Mouse (Mus musculus) ovary, postnatal 14 days (tissue): Measurements from ENCODE around the gene Daxx.
"Not testable (repeated sequence)": the region's sequence is repeated elsewhere in the genome, so short reads cannot be mapped to it uniquely, and the experiment has no call there.

Source experiments
- DNase-seq: peaks from one replicate; pipeline ENCODE4 v3.0.0; 2022; ENCODE audit warnings: low spot score

The Daxx gene

GRCm38 (mm10) chr17:33943454-33943853, 34.2 kb downstream of the Daxx start:
- no peak for DNase-seq

DNA sequence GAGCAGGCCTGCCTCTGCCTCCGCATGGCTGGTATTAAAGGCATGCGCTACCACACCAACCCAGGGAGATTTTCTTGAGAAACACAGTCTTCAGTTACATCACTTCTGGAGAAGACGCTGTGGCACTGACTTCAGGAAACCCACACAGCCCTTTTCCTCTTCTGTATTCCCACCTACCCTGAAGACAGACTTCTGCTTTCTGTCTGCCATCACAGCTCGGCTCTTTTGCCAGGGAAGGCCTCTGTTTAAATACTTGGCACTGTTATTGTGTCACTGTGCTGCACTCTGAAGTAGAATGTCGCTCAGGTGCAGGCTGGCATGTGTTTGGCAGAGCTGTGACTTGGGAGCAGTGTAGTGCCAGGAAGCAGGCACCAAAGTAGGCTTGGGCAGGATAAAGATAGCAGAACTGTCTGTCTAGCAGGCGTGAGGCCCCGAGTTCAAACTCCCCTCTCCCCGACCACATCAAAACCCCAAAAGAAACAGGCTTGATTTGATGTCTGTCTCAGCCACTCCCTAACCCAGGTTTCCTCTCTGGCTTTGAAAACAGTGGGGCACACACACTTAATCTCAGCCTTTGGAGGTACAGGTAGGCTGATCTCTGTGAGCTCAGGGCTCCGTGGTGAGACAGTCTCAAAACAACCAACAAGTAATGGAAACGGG, 38.3 kb downstream of the Daxx start:
- DNase-seq = no peak

- no peak for DNase-seq
Measured at GRCm38 (mm10) chr17:33948090-33948904, 39.1 kb downstream of the Daxx start.

DNA sequence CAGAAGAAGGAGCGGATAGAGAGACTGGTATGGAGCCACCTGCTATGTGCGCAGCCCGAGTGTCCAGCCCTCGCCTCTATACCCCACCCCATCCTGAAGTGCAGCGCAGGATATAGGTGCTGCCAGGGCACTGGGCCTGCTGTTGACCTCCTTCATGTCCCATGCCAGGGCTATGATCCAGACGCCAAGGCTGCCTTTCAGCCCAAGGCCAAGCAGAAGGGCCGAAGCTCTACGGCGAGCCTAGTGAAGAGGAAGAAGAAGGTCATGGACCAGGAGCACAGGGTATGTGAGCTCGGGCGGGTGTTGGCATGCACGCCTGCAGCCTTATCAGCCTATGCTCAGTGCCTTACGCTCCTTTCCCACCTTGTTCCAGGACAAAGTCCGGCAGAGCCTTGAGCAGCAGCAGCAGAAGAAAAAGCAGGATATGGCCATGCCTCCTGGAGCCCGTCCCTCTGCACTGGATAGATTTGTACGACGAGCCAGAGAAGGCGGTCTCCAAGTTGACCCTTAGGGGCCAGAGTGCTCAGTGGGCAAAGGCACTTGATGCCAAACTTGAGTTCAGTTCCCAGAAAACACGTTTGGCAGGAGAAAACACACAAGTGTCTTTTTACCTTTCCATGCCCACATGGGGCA, 39.8 kb downstream of the Daxx start:
- no peak for DNase-seq

- DNase-seq = no peak
Measured at GRCm38 (mm10) chr17:33950131-33950625, 41.0 kb downstream of the Daxx start.

DNA sequence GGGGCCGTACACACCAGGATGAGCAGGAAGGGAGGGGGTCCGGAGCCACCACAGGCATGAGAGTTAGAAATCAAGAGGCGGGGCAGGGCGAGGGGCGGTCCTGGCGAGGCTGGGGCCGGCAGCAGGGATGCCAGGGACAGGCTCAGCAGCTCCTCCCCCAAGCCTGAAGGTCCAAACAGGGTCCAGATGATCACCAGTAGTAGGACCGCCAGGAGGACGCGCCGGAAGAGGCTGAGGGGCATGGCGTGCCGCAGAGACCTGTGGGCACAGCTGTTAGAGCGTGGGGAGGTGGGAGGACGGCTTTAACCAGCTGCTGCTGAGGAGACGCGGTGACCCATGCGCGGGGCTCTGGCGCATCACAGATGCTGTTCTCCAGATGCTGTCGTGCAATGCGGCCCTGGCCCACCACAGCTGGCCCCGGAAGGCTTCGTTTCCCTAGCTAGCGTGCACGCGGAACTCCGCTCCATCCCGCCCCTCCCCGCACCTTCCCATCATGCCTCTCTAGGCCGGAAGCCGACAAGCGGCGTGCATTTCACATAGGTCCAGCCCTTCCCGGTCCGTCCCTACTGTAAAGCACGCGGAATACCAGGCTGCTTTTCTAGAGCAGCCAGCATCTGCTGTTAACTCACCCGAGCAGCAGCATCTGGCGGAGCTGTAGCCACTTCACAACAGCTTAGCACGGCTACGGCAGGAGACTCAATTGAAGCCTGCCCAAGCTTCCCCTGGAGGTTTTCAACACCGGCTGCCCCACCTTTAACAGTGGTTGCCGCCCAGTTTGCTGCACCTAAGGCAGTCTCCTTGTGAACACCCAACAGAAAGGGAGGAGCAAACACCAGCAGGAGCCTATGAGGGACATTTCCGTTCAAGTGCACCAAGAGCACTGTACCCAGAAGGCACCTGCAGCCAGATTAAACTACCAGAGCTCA, 42.1 kb downstream of the Daxx start, which contains the start of gene B3galt4:
B3galt4 (minus strand) TSS at position 468 of the 926 bp plus-strand sequence.
- DNase-seq = peak; percentile 69

DNA sequence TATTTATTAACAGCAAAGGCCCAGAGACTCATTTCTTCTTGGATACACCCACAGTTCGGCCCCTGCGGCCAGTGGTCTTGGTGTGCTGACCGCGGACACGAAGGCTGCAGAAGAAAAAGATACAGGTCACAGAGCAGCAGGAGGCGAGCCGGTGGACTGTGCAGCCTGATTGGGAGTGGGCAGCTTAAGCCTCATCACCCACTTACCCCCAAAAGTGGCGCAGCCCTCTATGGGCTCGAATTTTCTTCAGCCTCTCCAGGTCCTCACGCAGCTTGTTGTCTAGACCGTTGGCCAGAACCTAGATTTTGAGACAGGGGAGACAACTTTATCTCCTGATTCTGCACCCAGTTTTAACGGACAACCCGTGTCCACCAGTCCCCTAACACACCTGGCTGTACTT, 42.8 kb downstream of the Daxx start:
- DNase-seq = not testable (repeated sequence)

- DNase-seq = no peak
Measured at GRCm38 (mm10) chr17:33952879-33953278, 43.7 kb downstream of the Daxx start.

- DNase-seq = no peak
Measured at GRCm38 (mm10) chr17:33953310-33953709, 44.1 kb downstream of the Daxx start.

DNA sequence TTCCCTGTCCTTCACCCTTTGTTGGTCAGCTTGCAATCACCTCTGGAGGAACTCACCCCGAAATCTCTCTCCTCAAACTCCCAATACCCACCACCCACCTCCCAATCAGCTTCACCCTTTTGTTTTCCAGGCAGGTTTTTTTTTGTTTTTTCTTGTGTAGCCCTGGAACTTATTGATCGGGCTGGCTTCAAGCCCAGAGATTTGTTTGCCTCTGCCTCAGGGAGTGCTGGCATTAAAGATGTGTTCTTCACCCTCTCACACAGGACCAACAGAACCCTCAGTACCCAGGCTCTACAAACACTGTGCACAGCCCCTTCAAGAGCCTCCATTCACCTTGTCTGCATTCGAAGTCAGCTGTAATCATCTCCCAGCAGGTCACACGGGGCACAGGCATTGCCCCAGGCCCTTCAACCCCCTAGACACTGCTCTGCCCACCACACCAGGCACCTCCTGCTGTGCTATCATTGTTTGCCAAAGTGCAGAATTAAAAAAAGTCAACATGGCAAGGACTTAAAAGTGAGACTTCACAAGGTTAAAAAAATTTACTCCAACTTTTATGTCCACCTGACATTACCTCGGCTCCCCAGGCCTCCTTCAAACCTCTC, 44.8 kb downstream of the Daxx start:
- no peak for DNase-seq

DNA sequence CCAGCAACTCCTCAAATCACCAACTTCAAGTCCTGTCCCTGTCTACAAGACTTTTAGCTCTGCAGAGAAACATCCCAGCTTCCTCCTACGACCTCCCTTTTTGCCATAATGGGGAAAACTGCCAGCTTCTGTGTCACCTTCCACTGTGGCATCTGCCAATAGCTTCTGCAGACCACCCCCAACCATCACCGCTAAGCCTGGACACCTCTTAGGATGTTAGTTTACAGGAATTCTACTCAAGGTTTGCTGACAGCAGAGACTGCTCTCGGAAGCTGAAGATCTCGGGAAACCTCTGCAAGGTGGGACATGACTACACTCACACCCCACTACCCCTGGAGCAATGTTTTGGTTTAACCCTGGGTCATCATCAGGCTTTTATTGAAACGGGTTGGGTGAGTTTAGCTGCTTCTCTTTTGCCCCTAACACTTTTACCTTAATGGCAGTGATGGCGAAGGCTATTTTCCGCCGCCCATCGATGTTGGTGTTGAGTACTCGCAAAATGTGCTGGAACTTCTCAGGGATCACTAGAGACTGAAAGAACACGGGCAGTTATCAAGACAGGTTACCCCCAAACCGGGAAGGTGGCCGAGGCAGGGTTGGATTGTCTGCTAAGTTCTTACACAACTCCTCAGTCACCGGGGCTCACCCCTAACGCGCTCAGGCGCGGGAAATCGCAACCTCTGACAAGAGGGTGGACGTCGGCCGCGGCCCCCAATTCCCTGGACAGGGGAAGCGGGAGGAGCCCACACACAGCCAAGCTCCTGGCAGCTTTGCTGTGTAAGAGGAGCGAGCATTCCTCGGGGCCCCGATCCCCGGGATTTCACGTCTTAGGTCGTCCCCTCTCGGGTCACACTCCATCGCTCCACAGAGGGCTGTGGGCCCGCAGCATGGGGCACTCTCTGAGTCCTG, 45.7 kb downstream of the Daxx start:
- DNase-seq = no peak

DNA sequence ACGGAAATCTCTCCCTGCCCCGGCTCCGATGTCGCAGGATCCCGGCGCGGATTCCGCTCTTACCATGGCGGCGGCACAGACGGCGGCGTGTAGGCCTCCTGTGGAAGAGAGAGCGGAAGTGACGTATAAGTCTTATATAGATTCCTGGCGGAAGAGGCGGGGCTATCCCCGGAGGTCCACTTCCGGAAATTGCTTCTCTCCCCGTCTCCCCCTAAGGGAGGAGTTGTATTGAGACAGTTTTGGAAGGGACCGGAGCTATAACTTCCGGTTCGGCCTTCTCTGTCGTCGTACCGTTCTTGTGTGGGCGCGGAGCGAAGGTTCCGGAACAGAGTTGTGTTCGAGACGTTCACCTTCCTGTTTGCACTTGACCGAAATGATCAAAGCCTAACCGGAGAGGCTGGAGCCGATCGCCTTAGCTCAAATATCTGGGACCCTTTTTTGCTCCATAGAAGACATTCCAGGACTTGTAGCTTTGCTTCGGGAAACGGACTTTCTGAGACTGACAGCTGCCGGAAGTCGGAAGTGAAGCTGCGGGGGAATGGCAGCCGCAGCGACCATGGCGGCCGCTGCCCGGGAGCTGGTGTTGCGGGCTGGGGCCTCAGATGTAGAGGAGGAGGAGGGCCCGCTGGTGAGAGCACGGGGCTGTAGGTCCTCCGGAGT, 46.5 kb downstream of the Daxx start, which contains the start of the genes Vps52 and Rps18:
Vps52 (plus strand) TSS at position 258 of the 660 bp plus-strand sequence.
Rps18 (minus strand) TSS at position 447 of the 660 bp plus-strand sequence.
- peak; percentile 95 for DNase-seq

GRCm38 (mm10) chr17:33956336-33956735, 47.1 kb downstream of the Daxx start:
- DNase-seq = no peak

DNA sequence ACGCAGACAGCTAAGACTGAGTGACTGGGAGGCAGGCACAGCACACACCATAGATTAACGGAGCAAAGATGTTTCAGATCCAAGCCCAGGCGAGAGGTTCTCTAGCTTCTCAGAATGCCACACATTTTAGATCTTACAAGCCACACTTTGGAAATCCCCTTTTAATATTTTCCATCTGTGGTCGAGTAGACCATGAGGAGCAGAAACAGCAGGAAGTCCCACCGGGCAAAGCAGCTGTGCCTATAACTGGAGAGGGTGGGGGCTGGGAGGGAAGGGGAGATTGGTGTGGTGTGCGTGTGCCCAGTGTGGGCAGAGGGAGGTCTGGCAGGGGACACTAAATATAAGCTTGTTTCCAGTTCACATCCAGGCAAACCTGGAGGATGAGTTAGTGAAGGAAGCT, 48.3 kb downstream of the Daxx start:
- DNase-seq = no peak

GRCm38 (mm10) chr17:33958451-33958850, 49.2 kb downstream of the Daxx start:
- DNase-seq = no peak

GRCm38 (mm10) chr17:33959135-33959534, 49.9 kb downstream of the Daxx start:
- no peak for DNase-seq

- DNase-seq = no peak
Measured at GRCm38 (mm10) chr17:33959948-33960347, 50.7 kb downstream of the Daxx start.

- DNase-seq = no peak
Measured at GRCm38 (mm10) chr17:33962876-33963275, 53.7 kb downstream of the Daxx start.
